Mouse (Mus musculus) kidney, postnatal 25 days (tissue): ENCODE results near the gene Stard13.
A peak's percentile ranks its signal among the peaks of the same experiment; 100 is the strongest.

Experiments used
- DNase-seq, 2 experiments: peaks; one replicate each; pipeline ENCODE4 v3.0.0; 2021; ENCODE audit warnings: mixed read lengths in 2 of 2

The Stard13 gene

GRCm38 (mm10) chr5:151233400-151234031 is at the start of gene Stard13:
Gene Stard13, minus strand, starts transcription at chr5:151233836.
- peak; percentile 78 to 90 for DNase-seq

DNA sequence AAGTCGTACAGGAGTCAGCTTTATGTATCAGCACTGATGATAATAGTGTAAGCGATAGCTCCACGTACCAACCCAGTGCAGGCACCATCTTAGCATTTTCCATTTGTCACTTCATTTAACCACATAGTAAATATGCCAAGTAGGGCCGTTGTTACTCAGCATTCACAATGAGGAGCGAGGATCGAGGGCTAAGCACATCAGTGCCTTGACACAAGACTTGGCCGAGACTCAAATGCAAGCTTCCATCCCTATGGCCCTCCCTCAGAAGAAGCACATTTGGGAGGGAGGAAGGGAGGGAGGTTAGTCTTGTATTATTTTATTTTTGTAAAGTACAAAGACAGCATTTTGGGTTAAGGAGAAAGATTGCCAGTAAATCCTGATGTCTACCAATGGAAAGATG is 45.9 kb upstream of the Stard13 start:
- DNase-seq = no peak

DNA sequence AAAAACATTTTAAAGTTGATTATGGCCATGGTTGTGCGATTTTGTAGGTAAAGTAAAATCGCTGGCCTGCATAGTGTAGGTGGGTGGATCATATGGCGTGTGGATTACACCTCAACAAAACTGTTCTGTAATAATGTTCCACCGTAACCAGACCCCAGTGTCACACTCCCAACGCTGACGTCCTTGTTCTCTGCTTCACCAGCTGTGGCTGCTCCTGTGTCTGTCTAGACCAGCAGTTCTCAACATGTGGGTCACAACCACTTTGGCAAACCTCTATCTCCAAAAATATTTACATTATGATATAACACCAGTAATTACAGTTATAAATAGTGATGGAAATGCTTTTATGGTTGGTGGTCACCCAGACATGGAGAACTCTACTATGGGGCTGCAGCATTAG is 44.3 kb upstream of the Stard13 start:
- DNase-seq = no peak

DNA sequence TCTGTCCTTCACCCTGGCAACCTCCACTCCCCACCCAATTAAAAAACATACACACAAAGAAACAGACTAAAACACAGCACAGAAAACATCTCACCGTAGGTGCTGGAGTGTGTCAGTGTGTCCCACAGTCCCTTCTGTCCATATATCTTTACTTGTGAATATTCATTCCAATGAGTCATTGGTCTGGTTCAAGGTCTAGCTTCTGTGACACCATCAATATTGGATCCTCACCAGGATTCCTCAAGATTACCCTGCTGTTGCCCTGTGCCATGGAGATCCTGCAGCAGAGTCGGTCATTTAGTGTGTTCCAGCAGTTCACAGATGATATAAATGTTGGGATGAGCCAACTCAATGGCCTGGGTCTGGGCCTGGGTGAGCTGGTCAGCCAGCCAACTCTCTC is 42.4 kb upstream of the Stard13 start:
- no peak for DNase-seq

DNA sequence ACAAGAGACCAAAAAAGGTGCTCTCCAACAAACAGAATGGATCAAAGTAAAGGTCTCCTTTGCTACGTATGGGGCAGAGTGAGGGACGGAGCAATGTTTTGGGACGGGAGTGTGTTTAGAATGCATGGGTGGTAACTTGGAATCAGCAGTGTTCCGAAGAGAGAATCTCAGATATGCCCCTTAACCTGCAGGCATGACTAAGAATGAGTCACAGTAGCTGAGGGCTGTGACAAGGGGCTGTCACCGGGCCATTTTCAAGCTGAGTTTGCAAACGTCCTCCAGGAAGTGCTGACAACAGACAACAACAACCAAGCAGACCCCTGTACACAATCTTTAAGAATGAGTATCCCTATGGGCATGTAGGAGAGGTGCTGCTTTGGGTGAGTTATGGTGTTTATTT is 40.6 kb upstream of the Stard13 start:
- no peak for DNase-seq

DNA sequence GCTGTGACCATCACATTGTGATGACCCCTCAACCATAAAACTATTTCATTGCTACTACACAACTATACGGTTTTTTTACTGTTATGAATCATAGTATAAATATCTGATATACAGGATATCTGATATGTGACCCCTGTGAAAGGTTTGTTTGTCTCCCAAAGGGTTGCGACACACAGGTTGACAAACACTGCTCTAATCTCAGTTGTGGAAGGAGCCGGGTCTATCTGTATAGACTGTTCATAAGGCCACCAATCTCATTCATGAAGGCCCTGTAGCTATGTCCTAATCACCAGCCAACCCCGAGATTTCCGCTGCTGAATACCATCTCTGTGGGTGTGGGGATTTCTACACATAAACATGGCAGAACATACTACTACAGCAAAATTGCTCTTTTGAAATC is 37.2 kb upstream of the Stard13 start:
- DNase-seq = no peak

GRCm38 (mm10) chr5:151266896-151267634 is 33.4 kb upstream of the Stard13 start:
- DNase-seq = no peak

DNA sequence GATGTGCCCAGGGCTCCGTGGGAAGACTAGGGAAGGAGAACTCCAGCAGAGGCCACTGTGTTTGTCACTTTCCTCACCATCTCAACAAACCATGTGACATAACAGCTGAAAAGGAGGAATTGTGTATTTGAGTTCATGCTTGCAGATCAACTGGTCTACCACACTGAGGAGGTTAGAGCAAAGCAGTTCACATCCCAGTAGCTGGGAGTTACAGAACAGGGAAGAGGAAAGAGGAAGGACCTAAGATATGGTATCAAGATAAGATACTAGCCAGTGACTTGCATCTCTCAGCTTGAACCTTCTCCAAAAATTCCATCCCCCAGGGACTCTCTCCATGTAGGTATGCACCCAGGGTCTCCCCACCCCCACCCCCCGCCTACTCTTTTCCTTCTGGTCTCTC is 27.9 kb upstream of the Stard13 start:
- DNase-seq = no peak

GRCm38 (mm10) chr5:151252213-151252612 is 18.6 kb upstream of the Stard13 start:
- no peak for DNase-seq

- no peak for DNase-seq
These were observed 18.0 kb upstream of the Stard13 start for GRCm38 (mm10) chr5:151251656-151252055.

DNA sequence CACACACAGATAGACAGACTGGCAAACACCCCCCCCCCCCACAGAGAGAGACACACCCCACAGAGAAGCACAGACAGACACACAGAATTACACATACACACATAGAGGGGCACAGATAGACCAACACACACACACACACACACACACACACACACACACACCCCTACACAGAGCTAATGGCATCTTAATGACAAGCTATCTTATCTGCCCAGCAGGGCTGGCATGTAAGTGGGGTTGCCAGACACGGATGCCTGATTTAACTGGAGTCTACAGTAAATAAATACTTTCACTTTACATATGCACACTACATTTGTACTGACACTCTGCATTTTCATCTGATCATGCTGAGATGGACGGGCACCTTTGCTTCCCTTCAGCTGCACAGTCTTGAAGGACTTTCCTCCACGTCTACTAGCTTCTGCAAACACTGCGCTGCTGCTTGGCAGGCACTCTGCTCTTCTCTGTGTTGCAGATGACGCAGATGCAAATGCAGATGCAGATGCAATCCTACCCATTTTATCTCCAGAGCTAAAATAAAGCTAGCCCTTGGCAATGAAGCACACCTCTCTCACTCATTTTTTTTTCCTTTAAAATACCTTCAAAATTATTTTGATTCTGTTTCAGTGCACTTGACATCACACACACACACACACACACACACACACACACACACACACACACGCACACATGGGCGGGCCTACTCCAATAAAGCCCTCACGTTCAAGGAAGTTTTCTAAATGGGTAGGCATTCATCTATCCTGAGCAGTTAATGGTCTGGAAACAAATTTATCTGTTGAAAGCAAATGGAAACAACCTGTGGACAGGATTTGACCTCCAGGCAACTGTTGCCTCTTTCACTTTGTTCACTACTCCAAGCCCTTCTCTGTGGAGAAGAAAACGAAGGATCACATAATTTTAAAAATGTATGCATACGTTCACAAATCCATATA is 15.3 kb upstream of the Stard13 start:
- no peak for DNase-seq

DNA sequence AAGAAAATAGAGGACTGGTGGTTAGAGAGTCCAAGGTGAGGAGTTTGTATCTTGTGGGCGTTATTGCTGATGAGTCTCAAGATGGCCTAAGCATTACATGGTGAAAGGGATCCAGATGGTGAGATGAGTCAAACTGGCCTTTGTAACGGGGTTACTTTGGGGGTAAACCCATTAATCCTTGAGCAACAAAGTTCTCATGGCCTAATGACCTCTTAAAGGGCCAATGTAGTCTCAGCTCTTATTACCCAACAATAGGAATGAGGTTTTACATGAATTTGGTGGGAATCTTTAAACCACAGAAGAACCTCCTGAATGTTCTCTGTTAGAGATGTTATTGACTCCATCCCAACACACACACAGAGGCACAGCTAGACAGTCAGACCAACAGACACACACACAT is 14.4 kb upstream of the Stard13 start:
- no peak for DNase-seq

DNA sequence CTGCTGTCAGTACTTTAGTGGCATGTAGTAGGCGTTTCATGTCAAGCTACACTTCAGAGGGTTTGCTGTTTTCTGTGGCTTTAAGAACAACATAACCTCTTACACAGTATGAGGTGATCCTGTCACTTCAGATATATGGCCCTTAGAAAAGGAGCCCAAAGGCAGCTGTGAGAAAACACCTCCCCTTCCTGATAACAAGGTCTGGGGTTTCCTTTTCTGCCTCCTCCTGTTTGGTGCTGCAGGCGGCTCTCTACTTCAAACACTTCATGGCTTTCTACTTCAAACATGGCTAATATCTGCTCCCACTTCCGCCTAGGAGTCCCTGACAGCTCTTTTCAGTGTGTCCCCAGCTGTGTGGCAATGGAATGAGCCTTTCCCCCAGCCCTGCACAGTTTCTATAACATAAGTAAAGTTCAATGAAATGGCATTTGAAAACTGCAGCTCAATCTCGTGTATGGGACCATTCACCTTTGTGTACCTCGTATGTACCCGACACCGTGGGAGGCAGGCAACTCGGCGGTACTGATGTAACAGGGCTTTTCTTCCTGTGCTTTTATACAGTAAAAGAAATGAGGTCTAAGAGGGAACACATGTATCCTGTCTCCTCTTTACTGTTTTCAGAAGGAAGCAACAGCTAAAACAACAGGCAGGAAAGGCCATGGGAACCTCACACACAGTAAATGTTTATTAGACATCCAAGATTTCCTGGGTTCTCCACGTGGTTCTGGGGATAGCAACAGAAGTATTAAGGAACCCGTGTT is 13.7 kb upstream of the Stard13 start:
- no peak for DNase-seq

DNA sequence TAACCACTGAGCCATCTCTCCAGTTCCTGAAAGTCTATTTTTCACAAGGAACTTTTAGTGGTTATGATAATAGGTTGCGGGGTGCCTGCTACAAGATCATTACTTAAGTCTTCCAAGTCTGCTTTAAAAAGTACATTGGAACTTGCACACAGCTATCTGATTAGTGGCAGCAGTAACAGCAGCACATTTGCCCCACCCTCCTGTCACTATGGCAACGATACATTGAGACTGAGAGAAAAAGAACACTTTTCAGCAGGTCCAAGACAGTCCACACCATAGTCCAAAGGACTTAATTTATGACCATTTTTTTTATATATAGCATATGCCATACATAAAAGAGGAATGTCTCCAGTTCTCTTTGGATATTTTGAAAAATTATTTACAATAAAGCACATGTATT is 12.7 kb upstream of the Stard13 start:
- DNase-seq = no peak

GRCm38 (mm10) chr5:151245571-151245970 is 11.9 kb upstream of the Stard13 start:
- DNase-seq = no peak

- no peak for DNase-seq
These were observed 5.1 kb upstream of the Stard13 start for GRCm38 (mm10) chr5:151238730-151239129.

GRCm38 (mm10) chr5:151236411-151236810 is 2.8 kb upstream of the Stard13 start:
- DNase-seq = no peak

- no peak for DNase-seq
These were observed 898 bp downstream of the Stard13 start for GRCm38 (mm10) chr5:151232576-151233299.

DNA sequence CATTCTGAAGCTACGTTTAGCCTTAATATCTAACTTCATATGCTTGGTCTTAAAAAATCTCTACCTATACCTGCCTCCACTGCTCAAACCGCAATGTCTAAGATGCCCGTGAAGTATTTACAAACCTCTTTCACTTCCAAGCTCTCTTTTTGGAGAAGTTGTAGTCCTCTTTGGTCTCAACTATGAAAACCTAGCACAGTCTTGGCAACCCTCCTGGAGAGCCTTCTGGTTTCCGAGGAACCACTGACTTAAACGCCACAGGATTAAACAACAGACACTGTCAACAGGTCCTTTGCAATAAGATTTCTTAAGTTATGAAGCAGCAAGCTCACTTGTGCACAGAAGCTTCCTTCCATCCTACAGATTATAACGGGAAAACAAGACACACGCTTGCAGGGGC is 1.8 kb downstream of the Stard13 start:
- DNase-seq = no peak

DNA sequence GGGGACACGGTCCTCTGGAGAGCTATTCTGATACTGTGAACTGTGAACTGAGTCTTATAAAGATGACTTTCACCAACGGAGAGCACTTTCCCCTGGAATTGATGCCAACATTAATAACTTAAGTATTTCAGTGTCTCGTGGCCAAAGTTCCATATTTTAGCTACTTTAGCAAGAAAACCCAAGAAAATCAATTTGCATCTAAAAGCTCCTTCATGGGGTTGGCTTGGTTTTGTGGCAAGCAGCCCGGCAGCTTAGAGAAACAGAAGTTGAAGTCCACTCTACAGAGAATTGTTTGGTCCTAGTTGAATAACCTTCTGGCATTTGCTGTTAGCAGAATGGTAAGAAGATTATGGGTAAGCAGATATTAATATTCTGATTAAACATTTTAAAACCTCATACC is 2.2 kb downstream of the Stard13 start:
- peak in 1 of 2 experiments; percentile 31 for DNase-seq

DNA sequence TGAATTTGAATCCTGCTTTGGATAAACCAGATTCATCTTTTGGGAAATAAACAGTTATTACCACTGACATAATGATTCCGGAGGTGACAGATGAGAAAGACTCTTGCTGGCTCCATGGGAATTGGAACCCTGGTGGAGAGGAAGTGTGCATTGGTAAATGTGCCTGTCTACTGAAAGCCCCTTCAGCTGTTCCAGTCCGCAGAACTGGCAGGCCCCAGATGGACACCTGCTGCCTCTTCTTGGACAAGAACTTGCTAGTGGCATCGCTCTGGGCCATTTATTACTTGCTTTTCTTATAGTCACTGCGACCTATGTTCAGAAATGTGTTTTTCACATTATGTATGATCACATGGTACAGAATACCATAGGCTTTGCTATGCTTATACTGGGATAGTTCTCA is 3.2 kb downstream of the Stard13 start:
- no peak for DNase-seq

DNA sequence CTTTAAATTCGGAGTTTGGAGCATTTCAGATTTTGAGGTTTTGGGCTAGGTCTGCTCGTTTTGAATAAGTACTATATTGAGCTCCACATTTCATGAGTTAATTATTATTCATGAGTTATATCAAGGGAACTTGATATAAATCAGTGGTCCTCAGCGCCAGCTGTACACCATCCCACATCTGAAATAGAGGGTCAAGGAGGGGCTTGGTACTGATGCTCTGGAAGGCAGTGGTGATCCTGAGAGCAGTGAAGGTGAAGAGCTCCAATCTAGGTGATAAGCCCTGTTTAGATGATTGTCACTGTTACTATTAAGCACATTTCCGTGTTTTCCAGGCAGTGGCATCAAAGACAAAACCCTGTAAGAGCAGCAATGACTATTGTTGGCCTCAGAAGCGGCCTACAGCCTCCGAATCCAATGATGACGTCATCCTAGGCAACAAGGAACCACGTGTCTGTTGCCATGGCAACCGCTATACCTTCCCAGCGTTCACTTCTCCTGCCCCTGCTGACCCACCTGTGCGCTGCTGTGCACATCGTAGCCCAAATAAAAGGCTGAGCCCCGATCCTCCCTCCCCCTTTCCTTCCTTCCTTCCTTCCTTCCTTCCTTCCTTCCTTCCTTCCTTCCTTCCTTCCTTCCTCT is 5.2 kb downstream of the Stard13 start:
- DNase-seq = no peak
